Mouse (Mus musculus) CH12.LX (cell line): ENCODE data around the gene Mrpl38.

Source experiments
- CHD1 ChIP-seq: IDR thresholded peaks from 2 replicates; pipeline ENCODE4 v1.6.1; 2012; ENCODE audit warnings: low read depth, low read length, improper control_type of control experiment, inconsistent platforms
- CTCF ChIP-seq, 2 experiments: IDR thresholded peaks in 1 of 2; conservative IDR thresholded peaks in 1 of 2; 2 replicates each; pipeline ENCODE4 v1.5.1; 2011 to 2012; ENCODE audit warnings: low read depth in 2 of 2, low read length in 2 of 2, improper control_type of control experiment in 1 of 2, inconsistent platforms in 1 of 2, mild to moderate bottlenecking in 1 of 2, moderate library complexity in 1 of 2
- E2F4 ChIP-seq: IDR thresholded peaks from 2 replicates; pipeline ENCODE4 v1.6.1; 2011; ENCODE audit warnings: low read depth, low read length, improper control_type of control experiment; ENCODE audit not compliant: insufficient replicate concordance
- ELF1 ChIP-seq: IDR thresholded peaks from 2 replicates; pipeline ENCODE4 v1.6.1; 2014; ENCODE audit warnings: low read depth, mild to moderate bottlenecking, inconsistent platforms, low read length, improper control_type of control experiment
- EP300 ChIP-seq: IDR thresholded peaks from 2 replicates; pipeline ENCODE4 v1.6.1; 2011; ENCODE audit warnings: low read length, improper control_type of control experiment
- ETS1 ChIP-seq: conservative IDR thresholded peaks from 2 replicates; pipeline ENCODE4 v1.6.1; 2012; ENCODE audit warnings: low read depth, mild to moderate bottlenecking, inconsistent platforms, low read length, improper control_type of control experiment, moderate library complexity
- KAT2A ChIP-seq: IDR thresholded peaks from 2 replicates; pipeline ENCODE4 v1.6.1; 2012; ENCODE audit warnings: low read length, improper control_type of control experiment, inconsistent platforms; ENCODE audit not compliant: insufficient replicate concordance
- MAFK ChIP-seq: IDR thresholded peaks from 2 replicates; pipeline ENCODE4 v1.6.1; 2011; ENCODE audit warnings: low read length, improper control_type of control experiment; ENCODE audit not compliant: insufficient replicate concordance
- MXI1 ChIP-seq: IDR thresholded peaks from 2 replicates; pipeline ENCODE4 v1.6.1; 2011; ENCODE audit warnings: mild to moderate bottlenecking, low read depth, low read length, improper control_type of control experiment
- MYC ChIP-seq: IDR thresholded peaks from 2 replicates; pipeline ENCODE4 v1.6.1; 2011; ENCODE audit warnings: low read depth, mild to moderate bottlenecking, improper control_type of control experiment, low read length
- POLR2A ChIP-seq: IDR thresholded peaks from 2 replicates; pipeline ENCODE4 v1.6.1; 2011; ENCODE audit warnings: low read depth, mild to moderate bottlenecking, improper control_type of control experiment, low read length
- SMC3 ChIP-seq: IDR thresholded peaks from 2 replicates; pipeline ENCODE4 v1.6.1; 2011; ENCODE audit warnings: low read depth, low read length, improper control_type of control experiment
- ZC3H11A ChIP-seq: IDR thresholded peaks from 2 replicates; pipeline ENCODE4 v1.6.1; 2012; ENCODE audit warnings: low read depth, mild to moderate bottlenecking, inconsistent platforms, low read length, improper control_type of control experiment
- ZKSCAN1 ChIP-seq: IDR thresholded peaks from 2 replicates; pipeline ENCODE4 v1.6.1; 2012; ENCODE audit warnings: low read depth, inconsistent platforms, low read length, improper control_type of control experiment, borderline replicate concordance

DNA sequence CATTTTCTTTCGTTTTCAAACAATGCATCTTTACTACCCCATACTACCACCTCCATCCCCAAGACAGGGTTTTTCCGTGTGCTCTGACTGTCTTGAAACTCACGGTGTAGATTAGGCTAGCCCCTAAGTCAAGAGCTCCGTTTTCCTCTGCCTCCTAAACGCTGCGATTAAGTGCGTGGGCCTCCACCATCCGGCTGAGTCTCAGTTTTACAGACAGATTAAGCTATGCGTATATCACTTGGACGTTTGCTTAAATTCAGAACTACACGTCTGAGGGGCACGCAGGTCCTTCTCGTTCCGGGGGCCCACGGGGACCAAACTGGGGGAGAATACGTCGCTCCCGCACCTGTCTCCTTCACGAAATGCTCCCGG, 586 bp downstream of the Mrpl38 start:
- no peak for TF ChIP-seq EP300
- no peak for TF ChIP-seq CTCF (conservative IDR thresholded peaks at IDR 0.05 in 1 of 2, IDR thresholded peaks at IDR 0.05 in 1 of 2; ENCODE audit: low read depth in 2 of 2, low read length in 2 of 2)
- TF ChIP-seq POLR2A = no peak
- TF ChIP-seq MAFK = no peak
- TF ChIP-seq MYC = no peak
- TF ChIP-seq MXI1 = no peak
- no peak for TF ChIP-seq E2F4
- TF ChIP-seq ELF1 = no peak
- no peak for TF ChIP-seq KAT2A
- TF ChIP-seq SMC3 = no peak
- TF ChIP-seq ZKSCAN1 = no peak
- TF ChIP-seq ETS1 = no peak
- TF ChIP-seq CHD1 = no peak
- TF ChIP-seq ZC3H11A = no peak
